In the genomic region with DNA sequence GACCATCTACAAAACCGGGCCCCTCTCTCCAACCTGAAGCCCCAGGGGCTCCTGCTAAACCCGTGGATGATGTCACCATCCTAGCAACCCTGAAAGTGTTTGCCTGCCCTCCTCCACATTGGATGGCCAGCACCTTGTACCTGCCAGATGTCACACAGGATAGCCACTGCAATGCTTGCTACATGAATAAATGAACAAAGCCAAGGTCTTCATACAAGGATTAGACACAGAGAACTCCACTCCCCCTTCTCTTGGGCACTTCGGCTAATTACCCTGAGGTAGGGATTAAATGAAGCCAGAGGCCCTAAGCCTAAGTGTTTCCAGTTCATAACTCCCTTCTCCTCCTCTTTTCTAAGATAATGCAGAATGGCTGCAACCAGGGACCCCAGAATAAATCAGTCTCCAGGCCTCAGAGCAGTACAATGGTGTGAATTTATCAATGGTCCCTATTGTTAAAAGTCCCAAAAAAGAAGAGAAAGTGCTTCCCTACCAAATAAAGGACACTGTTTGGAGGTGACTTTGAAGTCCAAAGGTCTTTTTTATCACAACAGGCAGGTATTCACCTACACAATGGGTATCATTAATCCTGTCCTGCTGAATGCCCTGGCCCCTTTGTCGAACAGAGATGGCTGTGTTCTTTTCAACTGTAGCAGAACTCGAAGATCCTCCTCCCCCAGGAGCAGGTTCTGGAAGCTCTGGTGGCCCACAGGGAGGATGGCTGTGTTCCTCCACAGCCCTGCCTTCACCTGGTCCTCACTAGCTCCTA, we compare ENCODE assay signal across 8 mouse cellular contexts. TPM values are rescaled to one million over a fixed set of nuclear protein-coding genes. Genes with fewer than 3 reads are reported as not detected.
DNase-seq lines count a peak whose midpoint lies in the region; ATAC-seq and TF ChIP-seq lines count a peak whose summit lies in the region.

No protein-coding gene starts in this region.

- peaks cover 14% of the 10 kb centered on the region; the same call in 1 of the 2 replicates for H3K27me3 ChIP-seq in kidney, embryonic 15.5 days
- H3K27me3 ChIP-seq in hindbrain, postnatal 0 days (ENCODE audit: insufficient read depth, low read length), result no peaks in the 10 kb centered on the region
- no peaks in the 10 kb centered on the region for H3K27me3 ChIP-seq in neural tube, embryonic 12.5 days (replicated peaks)
- no peaks in the 10 kb centered on the region for H3K27me3 ChIP-seq in cerebellum, adult 2 months (ENCODE audit: control insufficient read depth, insufficient read depth, low read length)

- H3K4me2 ChIP-seq in kidney, embryonic 15.5 days, result peak overlapping the region; percentile 67
- peak overlapping the region; percentile 74 for H3K4me2 ChIP-seq in hindbrain, postnatal 0 days (ENCODE audit: low read depth, low read length)
- peak overlapping the region; percentile 94 for H3K4me2 ChIP-seq in neural tube, embryonic 12.5 days (replicated peaks)

- no peak for DNase-seq in kidney, postnatal 10 days
- DNase-seq in hindbrain, postnatal 0 days (ENCODE audit: low spot score), result no peak
- no peak for DNase-seq in cerebellum, adult 2 months
- DNase-seq in spleen, postnatal 10 days (ENCODE audit: low spot score in 2 of 2), result no peak
- no peak for DNase-seq in cerebellum, postnatal 14 days

- no peak for ATAC-seq in kidney, embryonic 15.5 days (replicated peaks; ENCODE audit: low FRiP score)
- no peak for ATAC-seq in hindbrain, postnatal 0 days
- no peak for ATAC-seq in neural tube, embryonic 12.5 days (ENCODE audit: low FRiP score, low read depth)

- no peaks in the 10 kb centered on the region for H3K9me3 ChIP-seq in kidney, embryonic 15.5 days (replicated peaks)
- H3K9me3 ChIP-seq in hindbrain, postnatal 0 days (ENCODE audit: low read length), result no peaks in the 10 kb centered on the region
- no peaks in the 10 kb centered on the region for H3K9me3 ChIP-seq in neural tube, embryonic 12.5 days

- no peak for TF ChIP-seq POLR2A in cerebellum, adult 2 months (IDR thresholded peaks at IDR 0.05; ENCODE audit: borderline replicate concordance, insufficient read depth, low read length)

- peak overlapping the region; percentile 96 for H3K27ac ChIP-seq in kidney, embryonic 15.5 days
- no peak overlapping the region for H3K27ac ChIP-seq in brown adipose tissue, adult 24 weeks (replicated peaks; ENCODE audit: low read depth, low read length)
- H3K27ac ChIP-seq in hindbrain, postnatal 0 days, result 0 out of 2 replicates have a peak overlapping the region, but pooled peaks have one; percentile 77
- no peak overlapping the region for H3K27ac ChIP-seq in neural tube, embryonic 12.5 days
- no peak overlapping the region for H3K27ac ChIP-seq in cerebellum, adult 2 months (ENCODE audit: insufficient read depth, low read length)

- peaks cover 35% of the 10 kb centered on the region for H3K4me1 ChIP-seq in kidney, embryonic 15.5 days
- H3K4me1 ChIP-seq in brown adipose tissue, adult 24 weeks (ENCODE audit: control insufficient read depth, insufficient read depth, insufficient read length, low read length), result peaks cover 10% of the 10 kb centered on the region; the same call in 1 of the 2 replicates
- H3K4me1 ChIP-seq in hindbrain, postnatal 0 days (ENCODE audit: insufficient read depth, low read length), result peaks cover 14% of the 10 kb centered on the region
- peaks cover 21% of the 10 kb centered on the region for H3K4me1 ChIP-seq in neural tube, embryonic 12.5 days
- no peaks in the 10 kb centered on the region for H3K4me1 ChIP-seq in cerebellum, adult 2 months (ENCODE audit: control insufficient read depth, insufficient read depth, low read length)

- H3K36me3 ChIP-seq in kidney, embryonic 15.5 days, result peaks cover 33% of the 10 kb centered on the region
- no peaks in the 10 kb centered on the region for H3K36me3 ChIP-seq in hindbrain, postnatal 0 days (ENCODE audit: insufficient read depth, low read length)
- H3K36me3 ChIP-seq in neural tube, embryonic 12.5 days, result 0 out of 2 replicates have a peak, but pooled peaks cover 3% of the 10 kb centered on the region

- no peak for TF ChIP-seq CTCF in hindbrain, postnatal 0 days (IDR thresholded peaks at IDR 0.05; ENCODE audit: low read depth)
- no peak for TF ChIP-seq CTCF in cerebellum, adult 2 months (IDR thresholded peaks at IDR 0.05; ENCODE audit: borderline replicate concordance, insufficient read depth, low read depth, low read length)

- H3K9ac ChIP-seq in kidney, embryonic 15.5 days, result peak overlapping the region; percentile 93
- H3K9ac ChIP-seq in hindbrain, postnatal 0 days (replicated peaks; ENCODE audit: low read length), result peak overlapping the region; percentile 69
- peak overlapping the region; percentile 85; the same call in 1 of the 2 replicates for H3K9ac ChIP-seq in neural tube, embryonic 12.5 days

- WGBS in kidney, embryonic 15.5 days, result 24% methylated on average over 5 of the region's 5 CpGs
- WGBS in hindbrain, postnatal 0 days, result 35% methylated on average over 5 of the region's 5 CpGs
- 23% methylated on average over 5 of the region's 5 CpGs for WGBS in neural tube, embryonic 12.5 days
- WGBS in cerebellum, adult 2 months, result 65% methylated on average over 5 of the region's 5 CpGs

- peak overlapping the region; percentile 88 for H3K4me3 ChIP-seq in kidney, embryonic 15.5 days (replicated peaks)
- peak overlapping the region; percentile 79 for H3K4me3 ChIP-seq in brown adipose tissue, adult 24 weeks (ENCODE audit: insufficient read depth, low read depth, low read length)
- peak overlapping the region; percentile 73 for H3K4me3 ChIP-seq in hindbrain, postnatal 0 days (ENCODE audit: low read length)
- peak overlapping the region; percentile 69 for H3K4me3 ChIP-seq in neural tube, embryonic 12.5 days
- no peak overlapping the region for H3K4me3 ChIP-seq in cerebellum, adult 2 months (replicated peaks; ENCODE audit: insufficient read depth, low read depth, low read length)

RNA-seq across cellular contexts. Expression of gene Rcn1, which starts 1.5 kb away (rescaled TPM):
- 204 and 207 TPM in 2 replicates for polyA plus RNA-seq in kidney, embryonic 15.5 days (2015; fragmentation: Nextera tagmentation; extraction: Ambion mirVana)
- polyA plus RNA-seq in brown adipose tissue, adult 24 weeks (2012; ENCODE audit: insufficient read depth, insufficient read length, missing spikeins), result 5.2 and 8.0 TPM in 2 replicates
- total RNA-seq in hindbrain, postnatal 0 days (2014; rRNA removed), result 27.7 and 32.5 TPM in 2 replicates
- polyA plus RNA-seq in hindbrain, postnatal 0 days (2015; fragmentation: Nextera tagmentation; extraction: Ambion mirVana), result 61.2 and 64.2 TPM in 2 replicates
- polyA plus RNA-seq in neural tube, embryonic 12.5 days (2016; fragmentation: Nextera tagmentation; extraction: Ambion mirVana), result 109 and 111 TPM in 2 replicates
- 6.7 and 7.4 TPM in 2 replicates for polyA plus RNA-seq in cerebellum, adult 2 months (2012; rRNA removed)

Comparison
In these comparisons a context has a peak if more than half of its experiments do, and no peak if none do; other contexts are left out.
1. H3K27ac ChIP-seq: peak in kidney, embryonic 15.5 days (single experiment) and hindbrain, postnatal 0 days (single experiment); none in brown adipose tissue, adult 24 weeks (single experiment), neural tube, embryonic 12.5 days (single experiment) and cerebellum, adult 2 months (single experiment).
2. Peak in every context shown above with its lines, with median percentiles within 50 percentile points of each other: H3K4me2 ChIP-seq and H3K9ac ChIP-seq.